In the genomic region with DNA sequence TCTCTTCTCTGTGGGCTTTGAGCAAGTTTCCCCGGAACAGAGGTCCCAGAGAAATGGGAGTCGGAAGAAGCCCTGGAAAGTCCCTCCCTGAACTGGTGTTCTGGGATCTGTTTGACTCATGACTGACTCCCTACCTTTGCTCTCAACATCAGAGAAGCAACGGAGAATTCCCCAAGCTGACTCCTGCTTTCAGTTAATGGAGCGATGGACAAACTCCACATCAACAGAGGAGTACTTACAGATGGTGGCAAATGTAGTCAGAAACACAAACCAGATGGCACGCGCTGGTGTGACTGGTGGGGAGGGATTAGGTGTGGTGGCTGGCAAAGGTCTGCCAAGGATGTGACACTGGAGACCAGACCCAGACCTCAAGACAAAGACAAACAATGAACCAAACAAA, we compare ENCODE assay signal across 7 mouse cellular contexts. TPM values are rescaled to one million over a fixed set of nuclear protein-coding genes. Genes with fewer than 3 reads are reported as not detected.
A peak's percentile ranks its signal among the peaks of the same experiment; 100 is the strongest.
DNase-seq lines count a peak whose midpoint lies in the region; ATAC-seq lines count a peak whose summit lies in the region.

No protein-coding gene starts in this region.

- H3K27me3 ChIP-seq in liver, embryonic 11.5 days (replicated peaks; ENCODE audit: control insufficient read depth, insufficient read depth, low read length) = peaks cover 20% of the 10 kb centered on the region
- no peaks in the 10 kb centered on the region; the same call in 1 of the 2 replicates for H3K27me3 ChIP-seq in forebrain, embryonic 11.5 days (ENCODE audit: control insufficient read depth, insufficient read depth, low read length)
- peaks cover 47% of the 10 kb centered on the region for H3K27me3 ChIP-seq in limb, embryonic 10.5 days (ENCODE audit: low read depth, poor library complexity, severe bottlenecking)
- H3K27me3 ChIP-seq in stomach, embryonic 14.5 days (ENCODE audit: control insufficient read depth, insufficient read depth, low read length) = no peaks in the 10 kb centered on the region

- H3K36me3 ChIP-seq in liver, embryonic 11.5 days (ENCODE audit: control insufficient read depth, insufficient read depth, low read length) = no peaks in the 10 kb centered on the region
- H3K36me3 ChIP-seq in forebrain, embryonic 11.5 days (ENCODE audit: control insufficient read depth, insufficient read depth, low read length) = no peaks in the 10 kb centered on the region
- no peaks in the 10 kb centered on the region for H3K36me3 ChIP-seq in limb, embryonic 10.5 days
- no peaks in the 10 kb centered on the region for H3K36me3 ChIP-seq in stomach, embryonic 14.5 days (ENCODE audit: control insufficient read depth, insufficient read depth, low read length)

- H3K4me3 ChIP-seq in liver, embryonic 11.5 days (ENCODE audit: low read depth, low read length) = no peak overlapping the region
- no peak overlapping the region; the same call in 1 of the 2 replicates for H3K4me3 ChIP-seq in forebrain, embryonic 11.5 days (ENCODE audit: low read depth, low read length)
- H3K4me3 ChIP-seq in limb, embryonic 10.5 days = peak overlapping the region; percentile 43
- H3K4me3 ChIP-seq in stomach, embryonic 14.5 days (ENCODE audit: low read depth, low read length) = peak overlapping the region; percentile 17; the same call in 1 of the 2 replicates

- no peak for ATAC-seq in liver, embryonic 11.5 days (replicated peaks; ENCODE audit: low FRiP score)
- no peak for ATAC-seq in forebrain, embryonic 11.5 days (replicated peaks; ENCODE audit: low FRiP score)
- no peak for ATAC-seq in stomach, embryonic 14.5 days (ENCODE audit: insufficient number of reproducible peaks, insufficient read depth, low FRiP score, low read depth)

- no peak overlapping the region for H3K9ac ChIP-seq in liver, embryonic 11.5 days (ENCODE audit: low read depth, low read length)
- no peak overlapping the region for H3K9ac ChIP-seq in forebrain, embryonic 11.5 days (ENCODE audit: low read length)
- H3K9ac ChIP-seq in stomach, embryonic 14.5 days (replicated peaks; ENCODE audit: low read depth, low read length) = no peak overlapping the region

- H3K4me2 ChIP-seq in liver, embryonic 11.5 days = peak overlapping the region; percentile 52
- 0 out of 2 replicates have a peak overlapping the region, but pooled peaks have one; percentile 29 for H3K4me2 ChIP-seq in forebrain, embryonic 11.5 days (ENCODE audit: low read depth, low read length, severe bottlenecking)
- H3K4me2 ChIP-seq in stomach, embryonic 14.5 days (replicated peaks; ENCODE audit: low read depth, low read length) = peak overlapping the region; percentile 40

- no peak for DNase-seq in liver, embryonic 11.5 days (ENCODE audit: low spot score)
- no peak for DNase-seq in liver
- DNase-seq in forebrain, embryonic 11.5 days (ENCODE audit: low spot score) = no peak
- DNase-seq in limb, embryonic 10.5 days (ENCODE audit: low spot score) = peak; percentile 49
- no peak for DNase-seq in frontal cortex, postnatal 36 days (ENCODE audit: low spot score in 2 of 2)
- DNase-seq in T-cell, adult 2 months (ENCODE audit: low spot score) = no peak

- WGBS in liver, embryonic 11.5 days = 61% methylated on average over 6 of the region's 6 CpGs
- WGBS in forebrain, embryonic 11.5 days = 70% methylated on average over 6 of the region's 6 CpGs
- WGBS in limb, embryonic 10.5 days = 40% methylated on average over 6 of the region's 6 CpGs
- 58% methylated on average over 6 of the region's 6 CpGs for whole genome bisulfite sequencing in stomach, embryonic 14.5 days

- H3K4me1 ChIP-seq in liver, embryonic 11.5 days (replicated peaks; ENCODE audit: control insufficient read depth, insufficient read depth, low read length) = no peaks in the 10 kb centered on the region
- 0 out of 2 replicates have a peak, but pooled peaks cover 2% of the 10 kb centered on the region for H3K4me1 ChIP-seq in forebrain, embryonic 11.5 days (replicated peaks; ENCODE audit: control insufficient read depth, insufficient read depth, low read length)
- peaks cover 15% of the 10 kb centered on the region for H3K4me1 ChIP-seq in limb, embryonic 10.5 days
- no peaks in the 10 kb centered on the region for H3K4me1 ChIP-seq in stomach, embryonic 14.5 days (ENCODE audit: control insufficient read depth, insufficient read depth, low read length)

- no peak overlapping the region for H3K27ac ChIP-seq in liver, embryonic 11.5 days (ENCODE audit: low read depth, low read length)
- H3K27ac ChIP-seq in forebrain, embryonic 11.5 days (ENCODE audit: low read depth, low read length) = no peak overlapping the region
- H3K27ac ChIP-seq in limb, embryonic 10.5 days = peak overlapping the region; percentile 27; the same call in 1 of the 2 replicates
- H3K27ac ChIP-seq in stomach, embryonic 14.5 days (ENCODE audit: low read length) = no peak overlapping the region

- H3K9me3 ChIP-seq in liver, embryonic 11.5 days (ENCODE audit: control insufficient read depth, low read length) = no peaks in the 10 kb centered on the region
- no peaks in the 10 kb centered on the region for H3K9me3 ChIP-seq in forebrain, embryonic 11.5 days (ENCODE audit: control insufficient read depth, low read length)
- no peaks in the 10 kb centered on the region for H3K9me3 ChIP-seq in limb, embryonic 10.5 days (replicated peaks)
- no peaks in the 10 kb centered on the region for H3K9me3 ChIP-seq in stomach, embryonic 14.5 days (ENCODE audit: control insufficient read depth, low read depth, low read length)

RNA-seq across cellular contexts. Expression of gene Alox12b, which starts 5.8 kb away (rescaled TPM):
- polyA plus RNA-seq in liver, embryonic 11.5 days (2014; fragmentation: Nextera tagmentation; extraction: Ambion mirVana) = not detected in 2 replicates
- polyA plus RNA-seq in forebrain, embryonic 11.5 days (2014; fragmentation: Nextera tagmentation; extraction: Ambion mirVana) = 0.08 TPM in 1 of 2 replicates, not detected in the other
- polyA plus RNA-seq in limb, embryonic 10.5 days (2016; fragmentation: Nextera tagmentation; extraction: Ambion mirVana) = 0.05 TPM in 1 of 2 replicates, not detected in the other
- polyA plus RNA-seq in stomach, embryonic 14.5 days (2014; fragmentation: Nextera tagmentation; extraction: Ambion mirVana) = not detected in 2 replicates

RNA-seq across cellular contexts. Expression of gene Aloxe3, which starts 25.3 kb away (rescaled TPM):
- 0.48 TPM in 1 of 2 replicates, not detected in the other for polyA plus RNA-seq in liver, embryonic 11.5 days (2014; fragmentation: Nextera tagmentation; extraction: Ambion mirVana)
- not detected in 2 replicates for polyA plus RNA-seq in forebrain, embryonic 11.5 days (2014; fragmentation: Nextera tagmentation; extraction: Ambion mirVana)
- 0.28 and 0.39 TPM in 2 replicates for polyA plus RNA-seq in limb, embryonic 10.5 days (2016; fragmentation: Nextera tagmentation; extraction: Ambion mirVana)
- polyA plus RNA-seq in stomach, embryonic 14.5 days (2014; fragmentation: Nextera tagmentation; extraction: Ambion mirVana) = 0.29 and 0.49 TPM in 2 replicates

RNA-seq across cellular contexts. Expression of gene 9130213A22Rik, which starts 28.6 kb away (rescaled TPM):
- polyA plus RNA-seq in liver, embryonic 11.5 days (2014; fragmentation: Nextera tagmentation; extraction: Ambion mirVana) = 0.10 and 0.22 TPM in 2 replicates
- 0.39 TPM in 1 of 2 replicates, not detected in the other for polyA plus RNA-seq in forebrain, embryonic 11.5 days (2014; fragmentation: Nextera tagmentation; extraction: Ambion mirVana)
- polyA plus RNA-seq in limb, embryonic 10.5 days (2016; fragmentation: Nextera tagmentation; extraction: Ambion mirVana) = 0.15 and 0.29 TPM in 2 replicates
- 0.29 and 0.36 TPM in 2 replicates for polyA plus RNA-seq in stomach, embryonic 14.5 days (2014; fragmentation: Nextera tagmentation; extraction: Ambion mirVana)

RNA-seq across cellular contexts. Expression of gene Hes7, which starts 30.8 kb away (rescaled TPM):
- polyA plus RNA-seq in liver, embryonic 11.5 days (2014; fragmentation: Nextera tagmentation; extraction: Ambion mirVana) = 0.55 and 0.59 TPM in 2 replicates
- polyA plus RNA-seq in forebrain, embryonic 11.5 days (2014; fragmentation: Nextera tagmentation; extraction: Ambion mirVana) = 0.11 and 0.24 TPM in 2 replicates
- polyA plus RNA-seq in limb, embryonic 10.5 days (2016; fragmentation: Nextera tagmentation; extraction: Ambion mirVana) = 0.53 and 0.90 TPM in 2 replicates
- 0.39 and 0.54 TPM in 2 replicates for polyA plus RNA-seq in stomach, embryonic 14.5 days (2014; fragmentation: Nextera tagmentation; extraction: Ambion mirVana)

RNA-seq across cellular contexts. Expression of gene Alox8, which starts 46.6 kb away (rescaled TPM):
- polyA plus RNA-seq in liver, embryonic 11.5 days (2014; fragmentation: Nextera tagmentation; extraction: Ambion mirVana) = 0.12 TPM in 1 of 2 replicates, not detected in the other
- 0.08 and 0.11 TPM in 2 replicates for polyA plus RNA-seq in forebrain, embryonic 11.5 days (2014; fragmentation: Nextera tagmentation; extraction: Ambion mirVana)
- polyA plus RNA-seq in limb, embryonic 10.5 days (2016; fragmentation: Nextera tagmentation; extraction: Ambion mirVana) = 0.15 TPM in 1 of 2 replicates, not detected in the other
- 0.15 TPM in 1 of 2 replicates, not detected in the other for polyA plus RNA-seq in stomach, embryonic 14.5 days (2014; fragmentation: Nextera tagmentation; extraction: Ambion mirVana)

Comparison
In these comparisons a context has a peak if more than half of its experiments do, and no peak if none do; other contexts are left out.
1. H3K4me3 ChIP-seq: peak in limb, embryonic 10.5 days (single experiment) and stomach, embryonic 14.5 days (single experiment); none in liver, embryonic 11.5 days (single experiment) and forebrain, embryonic 11.5 days (single experiment).
2. Peak in every context shown above with its lines, with median percentiles within 50 percentile points of each other: H3K4me2 ChIP-seq.